Mouse (Mus musculus) NIH3T3 (cell line): ENCODE data around the gene Slc35a2.
A peak's percentile ranks its signal among the peaks of the same experiment; 100 is the strongest.

Source experiments
- DNase-seq: peaks from one replicate; pipeline ENCODE4 v3.0.0-alpha.2; 2012; ENCODE audit warnings: low read depth

Gene Slc35a2

GRCm38 (mm10) chrX:7883841-7884567 lies at the start of gene Slc35a2:
TSS of gene Slc35a2 (plus strand) at chrX:7884028.
- peak; percentile 90 for DNase-seq

GRCm38 (mm10) chrX:7837146-7837545 lies 46.7 kb upstream of the Slc35a2 start:
- peak; percentile 11 for DNase-seq

- no peak for DNase-seq
Observed at GRCm38 (mm10) chrX:7840842-7841162, 43.0 kb upstream of the Slc35a2 start.

GRCm38 (mm10) chrX:7841163-7842162 lies 42.4 kb upstream of the Slc35a2 start, which contains the start of gene Otud5:
TSS of gene Otud5 (plus strand) at chrX:7841364.
- DNase-seq: peak; percentile 96

DNA sequence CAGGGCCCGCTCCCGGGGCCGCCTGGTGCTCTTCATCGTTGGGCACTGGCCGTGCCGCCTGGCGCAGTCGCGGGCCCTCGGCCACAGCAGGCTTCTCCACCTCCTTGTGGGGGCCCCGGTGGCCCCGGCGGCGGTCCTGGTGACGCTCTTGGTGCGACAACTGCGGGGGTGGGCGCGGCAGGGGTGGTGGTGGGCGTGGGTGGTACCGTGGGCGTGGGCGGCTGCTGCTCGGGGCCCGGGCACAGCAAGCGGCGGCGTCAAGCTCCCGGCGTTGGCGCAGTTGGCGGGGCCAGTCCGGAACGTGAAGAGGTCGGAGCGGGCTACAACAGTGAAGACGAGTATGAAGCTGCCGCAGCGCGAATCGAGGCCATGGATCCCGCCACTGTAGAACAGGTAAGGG lies 41.5 kb upstream of the Slc35a2 start:
- DNase-seq: peak; percentile 10

GRCm38 (mm10) chrX:7847845-7848244 lies 36.0 kb upstream of the Slc35a2 start:
- no peak for DNase-seq

GRCm38 (mm10) chrX:7854578-7854977 lies 29.2 kb upstream of the Slc35a2 start:
- DNase-seq: peak; percentile 54

GRCm38 (mm10) chrX:7859191-7859753 lies 24.6 kb upstream of the Slc35a2 start:
- DNase-seq: no peak

DNA sequence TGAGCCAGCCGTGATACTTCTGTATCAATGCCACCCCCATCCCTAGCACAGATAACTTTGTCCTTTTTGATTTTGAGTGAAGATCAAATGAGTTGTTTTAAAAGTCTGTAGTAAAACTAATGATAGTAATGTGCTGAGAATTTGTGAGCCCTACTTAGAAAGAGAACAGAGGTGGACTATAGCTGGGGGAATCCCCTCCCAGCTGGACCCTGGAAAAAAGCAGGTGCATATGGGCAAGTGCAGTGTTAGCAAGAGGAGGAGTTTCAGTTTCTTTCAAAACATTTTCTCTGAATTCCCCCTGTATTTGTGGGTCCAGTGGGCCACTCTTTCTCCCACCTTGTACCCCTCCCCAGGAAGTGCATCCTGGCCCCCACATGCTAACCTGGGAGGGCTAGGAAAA lies 20.6 kb upstream of the Slc35a2 start:
- DNase-seq: no peak

GRCm38 (mm10) chrX:7864551-7864950 lies 19.3 kb upstream of the Slc35a2 start:
- no peak for DNase-seq

GRCm38 (mm10) chrX:7865343-7865742 lies 18.5 kb upstream of the Slc35a2 start:
- DNase-seq: no peak

- no peak for DNase-seq
Observed at GRCm38 (mm10) chrX:7865786-7866185, 18.0 kb upstream of the Slc35a2 start.

GRCm38 (mm10) chrX:7867141-7867540 lies 16.7 kb upstream of the Slc35a2 start:
- no peak for DNase-seq

DNA sequence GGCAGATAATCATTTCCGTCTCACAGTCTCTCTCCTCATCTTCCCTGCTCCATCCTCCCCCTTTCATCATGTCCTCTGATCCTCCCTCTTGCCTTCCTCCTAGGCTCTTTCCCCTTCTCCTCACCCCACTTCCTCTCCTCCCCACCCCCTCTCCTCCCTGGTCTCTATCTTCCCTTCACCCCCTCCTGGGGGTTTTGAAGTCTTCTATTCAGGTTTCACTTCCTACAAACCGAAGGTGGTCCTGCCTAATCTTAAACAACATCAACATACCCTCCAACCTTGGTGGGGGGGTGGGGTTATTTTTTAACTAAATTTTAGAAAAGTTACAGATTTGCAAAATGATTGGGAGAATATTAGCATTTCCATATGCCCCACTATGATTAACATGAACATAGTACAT lies 15.3 kb upstream of the Slc35a2 start:
- no peak for DNase-seq

- DNase-seq: no peak
Observed at GRCm38 (mm10) chrX:7869826-7870225, 14.0 kb upstream of the Slc35a2 start.

- no peak for DNase-seq
Observed at GRCm38 (mm10) chrX:7878007-7878419, 5.8 kb upstream of the Slc35a2 start, which contains the start of gene Pim2. TSS of gene Pim2 (plus strand) at chrX:7878262.

GRCm38 (mm10) chrX:7878495-7878894 lies 5.3 kb upstream of the Slc35a2 start:
- no peak for DNase-seq

GRCm38 (mm10) chrX:7879819-7880218 lies 4.0 kb upstream of the Slc35a2 start:
- peak; percentile 61 for DNase-seq

GRCm38 (mm10) chrX:7898211-7898610 lies 14.4 kb downstream of the Slc35a2 start:
- DNase-seq: peak; percentile 2

- peak; percentile 91 for DNase-seq
Observed at GRCm38 (mm10) chrX:7898880-7899874, 15.3 kb downstream of the Slc35a2 start, which contains the start of the genes Pqbp1 and Timm17b. TSS of gene Pqbp1 (minus strand) at chrX:7899269. TSS of gene Timm17b (plus strand) at chrX:7899357.

- no peak for DNase-seq
Observed at GRCm38 (mm10) chrX:7904441-7904840, 20.6 kb downstream of the Slc35a2 start.
